Mouse (Mus musculus) kidney, embryonic 14.5 days (tissue): ENCODE results near the gene Hyal3. TPM values are rescaled to one million over a fixed set of nuclear protein-coding genes. Genes with fewer than 3 reads are reported as not detected.

Experiments
- ATAC-seq: fragments of 200-750 bp; cut with Nextera tagmentation; 2 replicates; pipeline ENCODE4 v1.8.0; 2017; ENCODE audit warnings: moderate number of reproducible peaks, mild to moderate bottlenecking, moderate TSS enrichment, moderate library complexity; ENCODE audit not compliant: low FRiP score, low TSS enrichment
- H3K27ac ChIP-seq: fragments of 300-500 bp; sonication (generic); 2 replicates; pipeline ENCODE4 v1.5.1; 2014; ENCODE audit warnings: low read depth, mild to moderate bottlenecking, low read length, moderate library complexity, mixed read lengths
- H3K27me3 ChIP-seq: fragments of 300-500 bp; sonication (generic); 2 replicates; pipeline ENCODE4 v1.6.1; 2014; ENCODE audit warnings: mild to moderate bottlenecking, low read length; ENCODE audit not compliant: control insufficient read depth, insufficient read depth
- H3K36me3 ChIP-seq: fragments of 300-500 bp; sonication (generic); 2 replicates; pipeline ENCODE4 v1.6.1; 2014; ENCODE audit warnings: low read length, mixed read lengths; ENCODE audit not compliant: control insufficient read depth, insufficient read depth
- H3K4me1 ChIP-seq: fragments of 300-500 bp; sonication (generic); 2 replicates; pipeline ENCODE4 v1.6.1; 2014; ENCODE audit warnings: low read length, mixed read lengths; ENCODE audit not compliant: control insufficient read depth, insufficient read depth
- H3K4me2 ChIP-seq: fragments of 300-500 bp; sonication (generic); replicated peaks from 2 replicates; pipeline ENCODE4 v1.6.1; 2014; ENCODE audit warnings: low read depth, mild to moderate bottlenecking, low read length
- H3K4me3 ChIP-seq: fragments of 300-500 bp; sonication (generic); 2 replicates; pipeline ENCODE4 v1.5.1; 2014; ENCODE audit warnings: mild to moderate bottlenecking, low read length
- H3K9ac ChIP-seq: fragments of 300-500 bp; sonication (generic); 2 replicates; pipeline ENCODE4 v1.6.1; 2014; ENCODE audit warnings: low read depth, mild to moderate bottlenecking, low read length, moderate library complexity
- H3K9me3 ChIP-seq: fragments of 300-500 bp; sonication (generic); 2 replicates; pipeline ENCODE4 v1.6.1; 2016; ENCODE audit warnings: low read length; ENCODE audit not compliant: control insufficient read depth
- WGBS: fragments of 180-500 bp; shearing (Covaris S2); extraction: QIAGEN DNeasy Blood & Tissue Kit; methylation state at CpG from one replicate; pipeline ENCODE4 v1.1.7; 2014; 5-methylcytosine and 5-hydroxymethylcytosine counted together
- polyA plus RNA-seq: library from polyadenylated mRNA; unstranded; fragments of >200 nt; fragmentation: Nextera tagmentation; extraction: Ambion mirVana; gene quantifications from 2 replicates; pipeline ENCODE4 v1.2.1, GENCODE M21; 2014

Gene Hyal3
- polyA plus RNA-seq, 1 experiment from 2014 or later, result 0.84 TPM

- ATAC-seq, result no peak
- H3K4me2 ChIP-seq, result no peak overlapping the region
- WGBS, result 82% methylated on average over 5 of the region's 5 CpGs
- H3K27me3 ChIP-seq, result no peaks in the 10 kb centered on the region
- no peak overlapping the region for H3K9ac ChIP-seq
- H3K4me3 ChIP-seq, result no peak overlapping the region
- H3K27ac ChIP-seq, result no peak overlapping the region
- H3K4me1 ChIP-seq, result peaks cover 37% of the 10 kb centered on the region; the same call in 1 of the 2 replicates
- no peaks in the 10 kb centered on the region for H3K9me3 ChIP-seq
- H3K36me3 ChIP-seq, result peaks cover 14% of the 10 kb centered on the region
Measured at GRCm38 (mm10) chr9:107547957-107548356, 32.7 kb upstream of the Hyal3 start.

- no peak for ATAC-seq
- no peaks in the 10 kb centered on the region for H3K27me3 ChIP-seq
- no peak overlapping the region for H3K4me2 ChIP-seq
- no peaks in the 10 kb centered on the region for H3K9me3 ChIP-seq
- peaks cover 43% of the 10 kb centered on the region for H3K4me1 ChIP-seq
- no peak overlapping the region; the same call in 1 of the 2 replicates for H3K9ac ChIP-seq
- H3K4me3 ChIP-seq, result no peak overlapping the region
- H3K27ac ChIP-seq, result no peak overlapping the region
- peaks cover 14% of the 10 kb centered on the region for H3K36me3 ChIP-seq
- WGBS, result 82% methylated on average over 10 of the region's 10 CpGs
Measured at GRCm38 (mm10) chr9:107548820-107549219, 31.8 kb upstream of the Hyal3 start.

GRCm38 (mm10) chr9:107549297-107550074 is 31.1 kb upstream of the Hyal3 start:
- H3K4me2 ChIP-seq, result no peak overlapping the region
- 77% methylated on average over 20 of the region's 20 CpGs for WGBS
- peaks cover 9% of the 10 kb centered on the region; the same call in 1 of the 2 replicates for H3K36me3 ChIP-seq
- H3K9me3 ChIP-seq, result no peaks in the 10 kb centered on the region
- no peak overlapping the region for H3K4me3 ChIP-seq
- H3K4me1 ChIP-seq, result peaks cover 43% of the 10 kb centered on the region
- H3K27me3 ChIP-seq, result no peaks in the 10 kb centered on the region
- H3K9ac ChIP-seq, result no peak overlapping the region; the same call in 1 of the 2 replicates
- ATAC-seq, result no peak
- no peak overlapping the region for H3K27ac ChIP-seq

GRCm38 (mm10) chr9:107550491-107551116 is 30.0 kb upstream of the Hyal3 start:
- Histone ChIP-seq H3K4me2 (peak overlapping the region; percentile 87), H3K27ac (peak overlapping the region; percentile 69; the same call in 1 of the 2 replicates), H3K4me1 (peaks cover 44% of the 10 kb centered on the region), H3K4me3 (peak overlapping the region; percentile 63), H3K27me3 (no peaks in the 10 kb centered on the region), H3K9me3 (no peaks in the 10 kb centered on the region), H3K36me3 (no peaks in the 10 kb centered on the region), H3K9ac (peak overlapping the region; percentile 67; the same call in 1 of the 2 replicates)
- 26% methylated on average over 23 of the region's 23 CpGs for WGBS
- no peak for ATAC-seq

GRCm38 (mm10) chr9:107551117-107551889 is 29.3 kb upstream of the Hyal3 start, which contains the start of gene Rassf1:
Rassf1 (plus strand) TSS chr9:107551555.
- ATAC-seq, result peak; percentile 44
- H3K27me3 ChIP-seq, result no peaks in the 10 kb centered on the region
- no peaks in the 10 kb centered on the region for H3K9me3 ChIP-seq
- H3K4me2 ChIP-seq, result peak within 1 kb of the TSS; percentile 87
- H3K27ac ChIP-seq, result peak within 1 kb of the TSS; percentile 69
- H3K9ac ChIP-seq, result peak within 1 kb of the TSS; percentile 67
- no peaks in the 10 kb centered on the region; the same call in 1 of the 2 replicates for H3K36me3 ChIP-seq
- under 1% methylated on average over 63 of the region's 63 CpGs for WGBS
- H3K4me1 ChIP-seq, result peaks cover 51% of the 10 kb centered on the region
- peak within 1 kb of the TSS; percentile 63 for H3K4me3 ChIP-seq

GRCm38 (mm10) chr9:107551890-107552355 is 28.7 kb upstream of the Hyal3 start:
- Histone ChIP-seq H3K9ac (peak overlapping the region; percentile 67), H3K27ac (peak overlapping the region; percentile 69), H3K4me2 (peak overlapping the region; percentile 87), H3K4me1 (peaks cover 53% of the 10 kb centered on the region), H3K4me3 (peak overlapping the region; percentile 63), H3K36me3 (peaks cover 6% of the 10 kb centered on the region), H3K9me3 (no peaks in the 10 kb centered on the region), H3K27me3 (no peaks in the 10 kb centered on the region)
- no peak for ATAC-seq
- 6% methylated on average over 8 of the region's 8 CpGs for WGBS

- H3K9me3 ChIP-seq, result no peaks in the 10 kb centered on the region
- peak overlapping the region; percentile 67; the same call in 1 of the 2 replicates for H3K9ac ChIP-seq
- WGBS, result 74% methylated on average over 5 of the region's 5 CpGs
- peaks cover 49% of the 10 kb centered on the region for H3K4me1 ChIP-seq
- ATAC-seq, result no peak
- H3K4me3 ChIP-seq, result peak overlapping the region; percentile 63
- H3K27ac ChIP-seq, result peak overlapping the region; percentile 69
- peak overlapping the region; percentile 87 for H3K4me2 ChIP-seq
- peaks cover 15% of the 10 kb centered on the region for H3K36me3 ChIP-seq
- no peaks in the 10 kb centered on the region for H3K27me3 ChIP-seq
Measured at GRCm38 (mm10) chr9:107552690-107553393, 27.8 kb upstream of the Hyal3 start.
